Mouse (Mus musculus): ENCODE results near the gene 9530077C05Rik. TPM values are rescaled to one million over a fixed set of nuclear protein-coding genes. Genes with fewer than 3 reads are reported as not detected.

9530077C05Rik gene
- 10 to 100 TPM in 1 of 2 experiments, 1 to 10 TPM in 1; 7.0 to 10.0 TPM for total RNA-seq (2021)
- long read RNA-seq, experiment 1, transcript 9530077C05Rik-201 (7 exons, 2,223 nt) = major isoform, 5 of 15 reads
- long read RNA-seq, experiment 1, partial matches to known transcripts = 5 of 15 reads
- long read RNA-seq, experiment 1, other reads (novel, unspliced or antisense) = 5 of 15 reads
- long read RNA-seq, experiment 2, partial matches to known transcripts = 1 of 9 reads
- long read RNA-seq, experiment 2, other reads (novel, unspliced or antisense) = 5 of 9 reads

GRCm38 (mm10) chr9:22411002-22411857 lies at the start of gene 9530077C05Rik:
9530077C05Rik (plus strand) TSS chr9:22411513.
- peak; percentile 98 for DNase-seq (ENCODE audit: extremely low spot score in 1 of 2, low spot score in 2 of 2)
- peak; percentile 90 for TF ChIP-seq CTCF (IDR thresholded peaks at IDR 0.05)
- H3K27ac ChIP-seq = peak within 1 kb of the TSS; percentile 90
- intact Hi-C loops (cut with DNase I) = loop anchor here (5.0 kb wide), 1 partner anchor 56 kb away; the partner anchor contains the start of gene Rp9
- peak within 1 kb of the TSS; percentile 76 for H3K4me3 ChIP-seq

DNA sequence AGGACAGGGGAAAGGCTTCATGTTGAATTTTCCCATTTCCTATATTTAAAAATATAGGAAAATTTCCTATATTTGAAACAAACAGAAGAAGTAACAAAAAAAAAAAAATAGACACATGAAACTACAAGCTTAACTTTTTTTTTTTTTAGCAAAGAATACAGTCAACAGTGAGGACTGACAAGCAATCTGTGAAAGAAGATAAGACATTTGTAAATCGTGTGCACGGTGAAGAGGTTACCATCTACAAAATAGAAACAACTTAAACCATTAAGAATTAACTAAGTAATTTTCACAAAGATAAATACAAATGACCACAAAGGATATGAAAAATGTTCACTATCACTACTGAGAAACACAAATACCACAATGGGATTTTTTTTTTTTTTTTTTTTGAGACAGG lies 45.1 kb upstream of the 9530077C05Rik start:
- no peak for TF ChIP-seq CTCF (IDR thresholded peaks at IDR 0.05)
- Histone ChIP-seq H3K4me3 (no peak overlapping the region), H3K27ac (no peak overlapping the region)
- no peak for DNase-seq (ENCODE audit: extremely low spot score in 1 of 2, low spot score in 2 of 2)
- intact Hi-C loops (cut with DNase I) = no loop called here

- Histone ChIP-seq H3K27ac (no peak overlapping the region), H3K4me3 (no peak overlapping the region)
- peak in 1 of 2 experiments; percentile 11 for DNase-seq (ENCODE audit: extremely low spot score in 1 of 2, low spot score in 2 of 2)
- intact Hi-C loops (cut with DNase I) = no loop called here
- no peak for TF ChIP-seq CTCF (IDR thresholded peaks at IDR 0.05)
These were observed 44.7 kb upstream of the 9530077C05Rik start for GRCm38 (mm10) chr9:22366621-22367020.

DNA sequence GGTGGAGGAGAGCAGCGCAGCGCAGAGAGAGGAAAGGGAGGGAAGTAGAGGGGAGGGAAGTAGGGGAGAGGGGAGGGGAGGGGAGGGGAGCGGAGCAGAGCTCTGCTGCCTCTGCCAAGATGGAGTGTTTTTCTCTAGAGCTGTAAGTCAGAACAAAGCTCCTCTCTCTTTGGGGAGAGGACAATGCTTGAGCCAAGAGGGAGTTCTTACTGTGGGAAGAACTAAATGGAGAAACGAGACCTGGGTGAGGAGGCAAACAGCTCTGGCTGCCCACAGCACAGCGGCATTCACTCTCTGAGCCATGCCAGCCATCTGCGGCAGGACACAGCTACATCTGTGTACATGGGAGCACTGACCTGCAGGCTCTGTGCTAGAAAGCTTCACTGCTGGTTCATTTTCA lies 43.3 kb upstream of the 9530077C05Rik start:
- Histone ChIP-seq H3K4me3 (no peak overlapping the region), H3K27ac (no peak overlapping the region; the same call in 1 of the 2 replicates)
- TF ChIP-seq CTCF (IDR thresholded peaks at IDR 0.05) = no peak
- intact Hi-C loops (cut with DNase I) = no loop called here
- DNase-seq (ENCODE audit: extremely low spot score in 1 of 2, low spot score in 2 of 2) = no peak

- intact Hi-C loops (cut with DNase I) = no loop called here
- no peak overlapping the region for H3K27ac ChIP-seq
- no peak; the same call in 1 of the 2 replicates for TF ChIP-seq CTCF (IDR thresholded peaks at IDR 0.05)
- no peak overlapping the region for H3K4me3 ChIP-seq
- DNase-seq (ENCODE audit: extremely low spot score in 1 of 2, low spot score in 2 of 2) = no peak
These were observed 38.6 kb upstream of the 9530077C05Rik start for GRCm38 (mm10) chr9:22372760-22373159.

GRCm38 (mm10) chr9:22376086-22376485 lies 35.2 kb upstream of the 9530077C05Rik start:
- intact Hi-C loops (cut with DNase I) = no loop called here
- peak; percentile 11 to 20 for DNase-seq (ENCODE audit: extremely low spot score in 1 of 2, low spot score in 2 of 2)
- Histone ChIP-seq H3K27ac (no peak overlapping the region; the same call in 1 of the 2 replicates), H3K4me3 (no peak overlapping the region)
- no peak for TF ChIP-seq CTCF (IDR thresholded peaks at IDR 0.05)

- intact Hi-C loops (cut with DNase I) = no loop called here
- Histone ChIP-seq H3K4me3 (no peak overlapping the region), H3K27ac (no peak overlapping the region)
- no peak for TF ChIP-seq CTCF (IDR thresholded peaks at IDR 0.05)
- DNase-seq (ENCODE audit: extremely low spot score in 1 of 2, low spot score in 2 of 2) = no peak
These were observed 25.4 kb upstream of the 9530077C05Rik start for GRCm38 (mm10) chr9:22385890-22386289.

GRCm38 (mm10) chr9:22387901-22388300 lies 23.4 kb upstream of the 9530077C05Rik start:
- no peak overlapping the region for H3K4me3 ChIP-seq
- no peak overlapping the region for H3K27ac ChIP-seq
- TF ChIP-seq CTCF (IDR thresholded peaks at IDR 0.05) = no peak
- no peak for DNase-seq (ENCODE audit: extremely low spot score in 1 of 2, low spot score in 2 of 2)
- intact Hi-C loops (cut with DNase I) = no loop called here

DNA sequence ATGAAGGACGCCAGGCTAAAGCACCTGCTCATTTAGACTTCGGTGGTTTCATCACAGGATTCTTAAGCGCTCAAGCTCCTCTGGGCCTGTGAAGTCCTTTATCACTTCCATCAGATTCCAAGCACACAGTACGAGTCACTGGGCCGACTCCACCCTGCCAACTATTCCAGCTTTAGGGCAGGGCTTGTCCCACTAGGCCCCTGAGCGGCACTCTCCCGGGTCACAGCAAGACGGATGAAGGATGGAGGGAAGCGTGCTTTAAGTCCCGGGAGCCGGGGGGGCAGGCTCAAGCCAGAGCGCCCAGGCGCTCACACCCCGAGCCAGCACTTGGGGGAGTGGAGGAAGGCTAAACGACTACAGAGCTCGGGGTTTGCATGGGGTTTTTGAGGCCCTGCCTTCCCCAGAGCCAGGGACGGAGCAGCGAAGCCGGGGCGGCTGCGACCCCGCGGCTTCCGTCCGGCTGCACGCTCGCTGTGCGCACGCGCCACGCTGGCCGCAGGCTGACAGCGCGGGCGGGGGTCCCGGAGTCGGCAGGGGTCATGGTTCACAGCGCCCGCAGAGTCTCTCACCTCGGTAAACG lies 22.8 kb upstream of the 9530077C05Rik start:
- intact Hi-C loops (cut with DNase I) = no loop called here
- TF ChIP-seq CTCF (IDR thresholded peaks at IDR 0.05) = no peak
- Histone ChIP-seq H3K27ac (no peak overlapping the region), H3K4me3 (peak overlapping the region; percentile 66)
- DNase-seq (ENCODE audit: extremely low spot score in 1 of 2, low spot score in 2 of 2) = no peak

DNA sequence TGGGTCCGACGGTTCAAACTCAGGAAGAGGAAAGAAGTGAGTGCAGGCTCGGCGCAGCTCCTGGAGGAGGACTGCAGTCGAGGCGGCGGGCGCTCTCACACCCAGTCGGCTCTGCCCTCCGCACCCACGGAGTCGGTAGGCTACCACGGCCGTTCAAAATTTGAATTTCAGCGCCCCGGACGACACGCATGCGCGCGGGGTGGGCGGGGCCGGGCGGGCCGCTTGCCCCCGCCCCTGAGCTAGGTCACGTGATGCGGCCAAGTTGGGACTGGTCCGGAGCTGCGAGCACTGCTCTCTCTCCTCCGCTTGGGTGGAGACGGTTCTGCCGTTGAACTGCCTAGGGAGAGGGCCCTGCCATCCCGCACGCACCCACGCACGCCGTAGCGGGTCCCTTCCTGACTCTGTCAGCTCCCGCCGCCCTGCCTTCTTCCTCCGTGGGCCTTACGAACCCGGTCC lies 22.3 kb upstream of the 9530077C05Rik start, which contains the start of gene Anln:
Anln (minus strand) TSS at position 168 of the 456 bp plus-strand sequence.
- DNase-seq (ENCODE audit: extremely low spot score in 1 of 2, low spot score in 2 of 2) = peak; percentile 85 to 86
- H3K4me3 ChIP-seq = peak within 1 kb of the TSS; percentile 66
- intact Hi-C loops (cut with DNase I) = no loop called here
- H3K27ac ChIP-seq = peak within 1 kb of the TSS; percentile 92
- no peak for TF ChIP-seq CTCF (IDR thresholded peaks at IDR 0.05)

DNA sequence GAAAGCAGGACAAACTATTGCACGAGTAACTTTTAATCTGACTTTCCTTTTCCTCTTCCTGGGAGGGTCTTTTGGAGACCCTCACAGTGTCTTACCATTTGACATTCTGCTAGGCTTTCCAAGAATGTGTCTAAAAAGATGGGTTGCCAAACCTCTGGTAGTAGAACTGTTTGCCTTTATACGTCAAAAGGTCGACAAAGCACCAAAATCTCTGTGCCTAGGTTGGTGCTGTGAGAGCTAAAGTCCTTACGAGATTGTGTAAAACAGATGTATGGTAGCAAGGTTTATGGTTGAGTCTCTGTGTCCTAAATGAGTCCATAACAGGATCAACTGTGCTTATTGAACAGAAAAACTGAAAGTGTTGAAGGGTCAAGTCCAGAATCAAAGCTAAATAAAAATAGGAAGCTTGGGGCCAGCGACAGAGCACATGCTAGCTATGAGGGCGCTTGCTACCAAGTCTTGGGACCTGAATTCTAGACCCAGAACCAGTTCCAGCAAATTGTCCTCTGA lies 21.5 kb upstream of the 9530077C05Rik start:
- no peak for DNase-seq (ENCODE audit: extremely low spot score in 1 of 2, low spot score in 2 of 2)
- intact Hi-C loops (cut with DNase I) = no loop called here
- no peak for TF ChIP-seq CTCF (IDR thresholded peaks at IDR 0.05)
- peak overlapping the region; percentile 66 for H3K4me3 ChIP-seq
- no peak overlapping the region; the same call in 1 of the 2 replicates for H3K27ac ChIP-seq

Data from left cerebral cortex, adult 2 months (tissue).